Comparison of ENCODE assay signal across 8 mouse cellular contexts in genomic region chr2:155385090-155385489, GRCm38 (mm10). TPM values are rescaled to one million over a fixed set of nuclear protein-coding genes. Genes with fewer than 3 reads are reported as not detected.
DNase-seq lines count a peak whose midpoint lies in the region; ATAC-seq and TF ChIP-seq lines count a peak whose summit lies in the region.
"Had no signal": no experiment of that assay in that cellular context is flagged by ENCODE, and none has a peak within 500 bp of the region (broad histone marks: within the 10 kb centered on the region; RNA-seq: fewer than 3 reads in every experiment).

No protein-coding gene starts in this region.

- H3K9ac ChIP-seq in MEL (ENCODE audit: control insufficient read depth, low read depth, low read length, poor library complexity, severe bottlenecking), result no peak overlapping the region
- H3K9ac ChIP-seq in midbrain, embryonic 11.5 days (ENCODE audit: low read length), result no peak overlapping the region

- ATAC-seq in hematopoietic stem cell, adult 5-6 weeks (replicated peaks in 1 of 2; ENCODE audit: insufficient read depth in 1 of 2, low FRiP score in 2 of 2, low TSS enrichment in 1 of 2, low read depth in 1 of 2, poor library complexity in 2 of 2, severe bottlenecking in 2 of 2), result peak; percentile 63 to 71
- no peak for ATAC-seq in midbrain, embryonic 11.5 days (ENCODE audit: low FRiP score)

- TF ChIP-seq CTCF in MEL (IDR thresholded peaks at IDR 0.05 in 2 of 3, conservative IDR thresholded peaks at IDR 0.05 in 1 of 3; ENCODE audit: control insufficient read depth in 1 of 3, insufficient read depth in 1 of 3, low read depth in 2 of 3, low read length in 3 of 3, poor library complexity in 1 of 3, severe bottlenecking in 1 of 3), result peak; percentile 77 to 99 (median 89)
- TF ChIP-seq CTCF in bone marrow macrophage, adult 2 months (IDR thresholded peaks at IDR 0.05; ENCODE audit: low read depth, low read length), result peak; percentile 78

- H3K36me3 ChIP-seq in MEL (ENCODE audit: control insufficient read depth in 1 of 2, insufficient read depth in 2 of 2, low read length in 2 of 2), result peaks cover 0 to 4% of the 10 kb centered on the region in 2 experiments; a peak in 2 of 4 replicates
- no peaks in the 10 kb centered on the region for H3K36me3 ChIP-seq in midbrain, embryonic 11.5 days (ENCODE audit: control insufficient read depth, insufficient read depth, low read length)

- H3K27me3 ChIP-seq in MEL (ENCODE audit: control insufficient read depth in 1 of 2, insufficient read depth in 2 of 2, low read length in 2 of 2), result no peaks in the 10 kb centered on the region
- H3K27me3 ChIP-seq in midbrain, embryonic 11.5 days (ENCODE audit: control insufficient read depth, insufficient read depth, low read length), result peaks cover 7% of the 10 kb centered on the region; the same call in 1 of the 2 replicates

- TF ChIP-seq EP300 in MEL (IDR thresholded peaks at IDR 0.05; ENCODE audit: low read depth in 1 of 2, low read length in 2 of 2), result no peak

- no peak for TF ChIP-seq POLR2A in MEL (IDR thresholded peaks at IDR 0.05; ENCODE audit: control insufficient read depth in 1 of 2, insufficient read depth in 1 of 2, low read depth in 1 of 2, low read length in 2 of 2, poor library complexity in 1 of 2)
- no peak for TF ChIP-seq POLR2A in bone marrow macrophage, adult 2 months (IDR thresholded peaks at IDR 0.05; ENCODE audit: borderline replicate concordance, low read depth, low read length)

- H3K4me1 ChIP-seq in MEL (ENCODE audit: control insufficient read depth in 1 of 2, insufficient read depth in 2 of 2, low read length in 2 of 2), result peaks cover 0 to 7% of the 10 kb centered on the region in 2 experiments; a peak in 2 of 4 replicates
- H3K4me1 ChIP-seq in bone marrow macrophage, adult 2 months (ENCODE audit: control insufficient read depth, insufficient read depth, low read length), result peaks cover 15% of the 10 kb centered on the region
- H3K4me1 ChIP-seq in midbrain, embryonic 11.5 days (ENCODE audit: control insufficient read depth, insufficient read depth, low read length), result peaks cover 20% of the 10 kb centered on the region

- H3K79me2 ChIP-seq in MEL (ENCODE audit: control insufficient read depth, insufficient read depth, low read length, poor library complexity), result no peaks in the 10 kb centered on the region

- no peak overlapping the region for H3K4me3 ChIP-seq in MEL (ENCODE audit: control insufficient read depth in 1 of 2, insufficient read depth in 1 of 2, low read depth in 2 of 2, low read length in 2 of 2)
- H3K4me3 ChIP-seq in bone marrow macrophage, adult 2 months (ENCODE audit: insufficient read depth, low read length), result no peak overlapping the region
- H3K4me3 ChIP-seq in midbrain, embryonic 11.5 days (ENCODE audit: low read depth, low read length), result no peak overlapping the region

- TF ChIP-seq RAD21 in MEL (IDR thresholded peaks at IDR 0.05; ENCODE audit: low read depth, low read length), result peak; percentile 94

- DNase-seq in MEL (ENCODE audit: low read depth, low spot score), result peak; percentile 92
- DNase-seq in fibroblast of lung, adult 2 months (ENCODE audit: low read depth), result peak; percentile 53
- DNase-seq in left cerebral cortex, adult 18-20 months (ENCODE audit: low spot score in 2 of 2), result peak; percentile 83 to 88
- peak; percentile 97 for DNase-seq in midbrain, embryonic 11.5 days (ENCODE audit: low spot score, missing footprints)
- peak; percentile 77 for DNase-seq in skeletal muscle tissue, adult 2 months (ENCODE audit: low read depth, low spot score)

- no peak overlapping the region for H3K4me2 ChIP-seq in midbrain, embryonic 11.5 days

- no peak overlapping the region for H3K27ac ChIP-seq in MEL (ENCODE audit: control insufficient read depth, low read depth, low read length)
- H3K27ac ChIP-seq in bone marrow macrophage, adult 2 months (ENCODE audit: insufficient read depth, low read depth, low read length), result no peak overlapping the region
- H3K27ac ChIP-seq in midbrain, embryonic 11.5 days (ENCODE audit: low read depth, low read length), result no peak overlapping the region

- H3K9me3 ChIP-seq in MEL (replicated peaks; ENCODE audit: insufficient read depth, low read length), result no peaks in the 10 kb centered on the region
- H3K9me3 ChIP-seq in midbrain, embryonic 11.5 days (ENCODE audit: control insufficient read depth, low read length), result no peaks in the 10 kb centered on the region
- H3K9me3 ChIP-seq: megakaryocyte, embryonic 14.5 days had no signal

- WGBS in midbrain, embryonic 11.5 days, result 29% methylated on average over 7 of the region's 7 CpGs

TF ChIP-seq in MEL, 35 proteins besides CTCF, POLR2A, EP300 and RAD21:
- TF ChIP-seq MXI1 (IDR thresholded peaks at IDR 0.05; ENCODE audit: low read depth, low read length), result no peak
- TF ChIP-seq BHLHE40 (IDR thresholded peaks at IDR 0.05; ENCODE audit: borderline replicate concordance, low read depth, low read length), result no peak
- TF ChIP-seq JUND (IDR thresholded peaks at IDR 0.05; ENCODE audit: low read depth, low read length), result no peak
- TF ChIP-seq MAZ (IDR thresholded peaks at IDR 0.05; ENCODE audit: low read depth, low read length), result peak; percentile 19; the same call in 1 of the 2 replicates
- peak; percentile 78 for TF ChIP-seq ZC3H11A (IDR thresholded peaks at IDR 0.05; ENCODE audit: low read depth, low read length)
- TF ChIP-seq ETS1 (IDR thresholded peaks at IDR 0.05; ENCODE audit: low read depth, low read length), result 0 out of 2 replicates have a peak, but pooled peaks have one; percentile 21
- no peak for TF ChIP-seq KAT2A (conservative IDR thresholded peaks at IDR 0.05; ENCODE audit: low read depth, low read length)
- TF ChIP-seq SIN3A (IDR thresholded peaks at IDR 0.05; ENCODE audit: low read length), result peak; percentile 70
- no peak for TF ChIP-seq MEF2A (IDR thresholded peaks at IDR 0.05; ENCODE audit: extremely low read depth, insufficient replicate concordance, low read depth, low read length, poor library complexity, severe bottlenecking)
- 0 out of 2 replicates have a peak, but pooled peaks have one; percentile 22 for TF ChIP-seq ZNF384 (IDR thresholded peaks at IDR 0.05; ENCODE audit: low read depth, low read length)
- no peak for TF ChIP-seq TCF12 (IDR thresholded peaks at IDR 0.05; ENCODE audit: low read depth, low read length)
- peak; percentile 91 for TF ChIP-seq SMC3 (IDR thresholded peaks at IDR 0.05; ENCODE audit: low read depth, low read length)
- peak; percentile 59 for TF ChIP-seq HCFC1 (IDR thresholded peaks at IDR 0.05; ENCODE audit: low read depth, low read length)
- TF ChIP-seq TAL1 (IDR thresholded peaks at IDR 0.05; ENCODE audit: low read length), result no peak
- peak; percentile 65; the same call in 1 of the 2 replicates for TF ChIP-seq MYC (IDR thresholded peaks at IDR 0.05; ENCODE audit: low read depth, low read length)
TF ChIP-seq in MEL: peak in this region for 8.

RNA-seq across cellular contexts. Expression of gene Trp53inp2, which starts 4.2 kb away (rescaled TPM):
- 1.7 and 2.7 TPM in 2 replicates for total RNA-seq in MEL (2012; rRNA removed)
- 1 to 10 TPM in 1 of 2 experiments, not detected in 1; 7.0 TPM for polyA plus RNA-seq in MEL (2012; ENCODE audit: insufficient read depth in 1 of 2, insufficient read length in 2 of 2, low read depth in 1 of 2, low replicate concordance in 2 of 2, missing spikeins in 1 of 2)
- 60.0 and 63.1 TPM in 2 replicates for polyA plus RNA-seq in bone marrow macrophage, adult 2 months (2012; ENCODE audit: insufficient read depth, insufficient read length, missing spikeins)
- total RNA-seq in hematopoietic stem cell, adult 5-6 weeks (2017), result 4.2 and 19.3 TPM in 2 replicates
- 100 to 1,000 TPM; 114 to 126 TPM for total RNA-seq in left cerebral cortex, adult 18-20 months (2021)
- polyA plus RNA-seq in midbrain, embryonic 11.5 days (2014; fragmentation: Nextera tagmentation; extraction: Ambion mirVana), result 63.4 and 63.9 TPM in 2 replicates

RNA-seq across cellular contexts. Expression of gene Pigu, which starts 27.9 kb away (rescaled TPM):
- 27.7 and 30.1 TPM in 2 replicates for total RNA-seq in MEL (2012; rRNA removed)
- 10 to 100 TPM in 1 of 2 experiments, not detected in 1; 59.0 TPM for polyA plus RNA-seq in MEL (2012; ENCODE audit: insufficient read depth in 1 of 2, insufficient read length in 2 of 2, low read depth in 1 of 2, low replicate concordance in 2 of 2, missing spikeins in 1 of 2)
- polyA plus RNA-seq in bone marrow macrophage, adult 2 months (2012; ENCODE audit: insufficient read depth, insufficient read length, missing spikeins), result 36.7 and 41.7 TPM in 2 replicates
- 43.4 and 48.2 TPM in 2 replicates for total RNA-seq in hematopoietic stem cell, adult 5-6 weeks (2017)
- 10 to 100 TPM; 27.5 to 31.2 TPM for total RNA-seq in left cerebral cortex, adult 18-20 months (2021)
- 52.8 and 63.6 TPM in 2 replicates for polyA plus RNA-seq in midbrain, embryonic 11.5 days (2014; fragmentation: Nextera tagmentation; extraction: Ambion mirVana)
